Mouse (Mus musculus) regulatory T cell (primary cell): ENCODE measurements around the gene Rnase11.

Source experiments
- in situ Hi-C: fragments of 300-600 bp; cut with MboI, MseI; formaldehyde crosslinking; loops from one replicate; pipeline ENCODE4 v1.15.1; 2025; ENCODE audit warnings: high pct_unique_total_duplicates

Rnase11 gene

GRCm38 (mm10) chr14:51050063-51050462 is at the start of gene Rnase11:
Gene Rnase11 (minus strand): TSS chr14:51050163.
- in situ Hi-C loops = no loop called here

- in situ Hi-C loops = loop anchor here (5.0 kb wide), 1 partner anchor 72 kb away; no protein-coding TSS in a partner anchor
These were observed 49.0 kb upstream of the Rnase11 start for GRCm38 (mm10) chr14:51098921-51099320.

DNA sequence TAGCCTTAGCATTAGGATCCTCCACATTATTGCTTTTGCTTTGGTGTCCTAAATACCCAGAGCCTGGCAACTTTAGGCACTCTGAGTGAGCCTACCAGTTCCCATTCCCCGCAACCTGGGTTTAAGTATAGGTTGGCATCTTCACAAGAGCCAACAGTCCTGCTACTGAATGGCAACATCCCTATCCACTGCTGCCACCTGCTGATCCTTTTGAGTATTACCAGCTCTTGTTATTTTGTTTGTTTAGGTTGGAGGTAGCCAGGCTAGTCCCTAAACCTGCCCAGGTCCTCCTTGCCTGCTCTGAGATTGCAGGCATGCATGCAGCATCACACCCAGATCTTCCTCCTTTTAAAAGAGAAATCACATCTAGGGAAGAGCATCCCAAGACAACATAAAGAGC is 48.3 kb upstream of the Rnase11 start:
- in situ Hi-C loops = loop anchor here (5.0 kb wide), 1 partner anchor 71 kb away; no protein-coding TSS in a partner anchor

- in situ Hi-C loops = loop anchor here (5.0 kb wide), 1 partner anchor 69 kb away; no protein-coding TSS in a partner anchor
These were observed 46.0 kb upstream of the Rnase11 start for GRCm38 (mm10) chr14:51095736-51096524.

- in situ Hi-C loops = loop anchor here (5.0 kb wide), 1 partner anchor 68 kb away; no protein-coding TSS in a partner anchor
These were observed 45.0 kb upstream of the Rnase11 start for GRCm38 (mm10) chr14:51094921-51095320.

- in situ Hi-C loops = no loop called here
These were observed 44.3 kb upstream of the Rnase11 start for GRCm38 (mm10) chr14:51094096-51094875.

- in situ Hi-C loops = no loop called here
These were observed 43.5 kb upstream of the Rnase11 start for GRCm38 (mm10) chr14:51093496-51093895.

DNA sequence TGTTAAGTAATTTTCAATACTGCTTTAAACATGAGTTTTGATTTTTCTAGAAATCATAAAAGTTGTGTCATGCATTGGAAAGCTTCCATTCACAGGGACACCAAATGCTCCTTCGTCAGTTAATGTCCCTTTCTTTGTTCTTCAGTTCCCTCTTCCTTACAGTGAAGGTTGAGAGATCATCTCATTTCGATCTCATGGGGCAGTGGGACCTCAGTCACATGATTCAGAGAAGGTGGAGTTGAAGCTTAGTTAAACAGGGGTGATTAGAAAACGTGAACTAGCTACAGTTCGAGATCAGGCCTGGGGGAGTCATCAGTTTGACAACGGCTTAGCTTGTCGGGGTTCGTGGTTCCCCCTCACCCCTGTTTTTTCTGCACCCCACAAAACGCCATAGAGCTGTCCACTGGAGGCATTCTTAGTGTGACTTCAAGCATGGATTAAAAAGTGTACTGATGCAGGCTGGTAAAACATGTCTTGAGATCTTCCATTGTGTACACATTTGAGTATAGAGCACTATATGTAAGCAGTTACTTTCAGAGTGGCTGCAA is 42.2 kb upstream of the Rnase11 start:
- in situ Hi-C loops = no loop called here

DNA sequence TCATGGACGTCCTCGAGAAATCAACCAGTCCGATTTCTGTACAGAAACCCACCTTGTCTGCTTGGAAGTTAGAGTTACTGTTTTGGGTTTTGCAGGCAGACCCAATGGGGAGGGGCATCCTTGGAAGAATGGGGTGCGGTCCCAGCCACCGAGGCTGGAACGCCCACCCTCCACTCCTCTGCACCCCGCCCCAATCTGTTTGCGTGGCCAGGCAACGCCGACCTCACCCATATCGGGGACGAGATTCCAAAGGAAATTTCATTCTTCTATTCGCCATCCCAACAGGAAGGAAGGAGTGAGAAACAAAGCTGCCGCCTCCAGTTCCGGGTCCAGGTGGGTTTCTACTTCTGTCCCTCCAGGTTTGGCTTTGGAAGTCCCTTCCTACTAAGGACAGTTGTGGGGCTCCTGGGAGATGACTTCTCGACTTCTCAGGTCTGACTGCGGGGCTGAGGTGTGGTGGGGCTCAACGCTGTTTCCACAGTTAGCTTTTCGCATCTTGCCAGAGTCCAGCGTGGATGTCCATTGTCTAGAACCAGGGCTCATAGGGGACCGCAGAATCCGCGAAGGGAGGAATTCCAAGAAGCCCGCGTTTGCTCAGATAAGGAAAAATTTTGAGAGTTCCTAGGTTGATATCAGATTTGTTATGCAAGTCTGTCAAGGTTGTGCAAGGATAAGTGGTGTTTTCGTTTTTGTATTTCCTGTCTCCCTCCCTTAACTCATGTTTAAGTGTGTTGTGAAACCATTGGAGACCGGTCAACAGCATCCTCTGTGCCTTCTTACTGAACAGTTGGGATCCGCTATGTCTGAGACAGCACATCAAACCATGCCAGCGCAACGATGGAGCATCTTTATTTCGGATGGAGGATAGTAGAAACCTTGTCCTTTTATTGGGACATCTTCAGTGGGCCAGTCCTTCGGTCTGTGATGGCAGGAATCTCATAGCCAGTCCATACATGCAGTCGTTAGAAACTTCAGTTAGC is 41.2 kb upstream of the Rnase11 start, which contains the start of the genes Rnase4 and Ang:
Gene Rnase4 (plus strand): TSS at position 157 of the 980 bp plus-strand sequence.
Gene Ang (plus strand): TSS at position 230 of the 980 bp plus-strand sequence.
- in situ Hi-C loops = no loop called here

DNA sequence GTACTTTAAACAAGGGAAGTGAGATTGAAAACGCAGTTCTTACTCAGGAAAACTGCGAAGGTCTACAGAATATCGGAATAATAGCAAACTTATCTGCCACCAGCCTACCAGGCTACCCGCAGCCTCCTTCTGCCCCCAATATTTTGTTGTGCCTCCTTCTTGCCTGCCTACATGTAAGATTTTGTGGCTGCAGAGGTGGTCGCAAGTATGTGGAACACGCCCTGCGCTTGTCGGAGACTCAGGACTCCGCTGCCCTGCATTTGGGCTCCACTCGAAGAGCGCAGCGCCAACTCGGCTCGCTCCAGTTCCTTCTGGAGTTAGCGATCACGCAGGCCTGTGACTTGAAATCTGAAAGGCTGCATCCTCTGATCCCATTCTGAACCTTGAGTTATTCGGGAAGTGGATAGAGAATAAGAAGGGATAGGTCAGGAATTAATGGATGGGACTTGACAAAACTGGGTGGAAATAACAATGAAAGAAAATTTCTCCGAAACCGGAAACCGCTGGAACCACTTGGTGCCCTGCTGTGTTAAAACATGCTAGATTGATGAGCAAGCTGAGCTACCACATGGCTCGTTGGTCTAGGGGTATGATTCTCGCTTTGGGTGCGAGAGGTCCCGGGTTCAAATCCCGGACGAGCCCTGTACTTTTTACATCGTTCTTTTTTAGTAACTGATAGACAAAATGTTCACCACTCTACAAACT is 40.3 kb upstream of the Rnase11 start:
- in situ Hi-C loops = no loop called here

DNA sequence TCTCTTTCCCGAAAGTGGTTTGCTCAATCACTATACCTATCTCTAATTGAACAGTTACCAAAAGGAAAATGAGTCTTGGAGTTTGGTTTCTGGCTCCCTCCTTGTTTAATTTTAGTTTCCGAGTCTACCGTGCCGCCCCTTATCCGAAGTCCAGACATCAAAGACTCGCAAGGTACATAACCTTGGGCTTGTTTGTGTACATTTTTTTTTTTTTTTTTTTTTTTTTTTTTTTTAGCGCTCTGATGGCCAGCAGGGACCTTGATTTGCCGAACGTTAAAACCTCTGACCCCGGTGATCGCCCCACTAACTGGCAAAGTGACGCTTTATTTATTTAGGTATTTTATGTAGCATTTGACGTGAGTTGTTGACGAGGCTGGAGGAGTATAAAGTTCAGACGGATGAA is 39.7 kb upstream of the Rnase11 start:
- in situ Hi-C loops = no loop called here

GRCm38 (mm10) chr14:51088970-51089673 is 39.2 kb upstream of the Rnase11 start:
- in situ Hi-C loops = no loop called here

- in situ Hi-C loops = no loop called here
These were observed 38.4 kb upstream of the Rnase11 start for GRCm38 (mm10) chr14:51088166-51088969.

- in situ Hi-C loops = no loop called here
These were observed 37.8 kb upstream of the Rnase11 start for GRCm38 (mm10) chr14:51087762-51088161.

- in situ Hi-C loops = no loop called here
These were observed 35.9 kb upstream of the Rnase11 start for GRCm38 (mm10) chr14:51085911-51086310.

DNA sequence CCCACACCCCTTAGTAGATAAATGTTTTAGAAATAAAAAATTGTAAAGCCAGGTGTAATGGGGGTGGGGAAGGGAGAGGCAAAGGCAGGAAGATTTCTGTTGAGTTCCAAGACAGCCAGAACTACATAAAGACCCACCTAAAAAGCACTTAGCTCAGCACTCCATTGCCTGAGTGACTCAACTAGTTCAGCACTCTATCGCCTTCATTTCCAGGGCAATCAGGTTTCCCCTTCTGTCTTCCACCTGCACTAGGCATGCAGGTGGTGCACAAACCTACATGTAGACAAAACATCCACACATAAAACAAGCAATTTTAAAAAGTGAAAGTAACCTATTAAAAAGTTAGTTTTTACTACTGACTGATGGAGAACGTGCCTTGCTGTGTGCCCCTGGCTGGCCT is 35.1 kb upstream of the Rnase11 start:
- in situ Hi-C loops = no loop called here

GRCm38 (mm10) chr14:51083805-51084204 is 33.8 kb upstream of the Rnase11 start:
- in situ Hi-C loops = no loop called here
